Mouse (Mus musculus): ENCODE measurements around the gene Mdn1.

Mdn1 gene

DNA sequence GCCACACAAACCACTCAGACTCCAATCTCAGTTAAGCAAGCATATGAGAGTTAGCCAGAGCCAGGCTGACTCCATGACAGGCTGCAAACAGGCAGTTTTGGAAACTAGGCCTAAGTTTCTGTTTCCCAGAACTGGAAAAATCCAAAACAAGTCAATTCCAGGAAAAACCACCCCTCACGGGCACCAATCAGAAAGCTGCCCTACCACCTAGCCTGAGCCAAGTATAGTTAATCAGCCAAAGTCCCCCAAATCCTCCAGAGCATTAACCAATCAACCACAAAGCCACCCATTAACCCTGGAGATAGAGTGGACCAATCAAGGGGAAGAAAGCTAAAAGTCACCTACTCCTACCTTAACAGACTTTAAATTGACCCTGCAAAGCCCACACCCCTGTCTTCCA lies 130.2 kb downstream of the Mdn1 start:
- DNase-seq (ENCODE audit: low read depth, low spot score), result no peak

GRCm38 (mm10) chr4:32789020-32789419 lies 132.1 kb downstream of the Mdn1 start:
- no peak for DNase-seq (ENCODE audit: low read depth, low spot score)

GRCm38 (mm10) chr4:32798976-32799375 lies 142.1 kb downstream of the Mdn1 start:
- DNase-seq (ENCODE audit: low read depth, low spot score), result no peak

DNA sequence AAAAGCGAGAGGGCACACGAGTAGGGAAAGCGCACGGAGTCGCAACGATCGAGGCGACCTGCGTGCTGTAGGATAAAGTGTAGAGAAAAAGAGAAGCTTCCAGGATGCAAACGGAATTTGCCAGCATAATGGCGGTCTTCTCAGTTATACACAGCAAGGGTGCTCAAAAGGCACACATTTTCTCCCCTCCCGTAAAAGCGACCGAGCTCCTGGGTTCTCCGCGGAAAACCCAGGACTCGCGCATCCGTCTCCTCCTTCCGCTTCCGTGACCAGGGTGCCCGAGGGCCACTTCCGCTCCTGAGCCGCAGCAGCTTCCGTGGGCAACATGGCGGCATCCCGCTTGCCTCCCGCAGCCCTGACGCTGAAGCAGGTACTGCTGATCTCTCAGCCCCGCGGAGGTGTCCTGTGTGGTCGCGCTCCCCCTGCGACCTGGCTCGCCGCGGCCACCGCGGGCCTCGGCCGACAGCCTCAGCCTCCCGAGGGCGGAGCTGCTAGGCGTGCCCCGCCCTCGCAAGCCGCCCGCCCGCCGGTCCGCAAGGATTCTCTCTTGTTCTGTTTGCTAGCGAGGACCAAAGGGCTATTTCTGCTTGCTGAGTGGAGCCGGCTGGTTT lies 143.2 kb downstream of the Mdn1 start, which contains the start of gene Lyrm2:
Lyrm2 (plus strand) TSS at position 288 of the 611 bp plus-strand sequence.
- peak; percentile 67 for DNase-seq (ENCODE audit: low read depth, low spot score)

DNA sequence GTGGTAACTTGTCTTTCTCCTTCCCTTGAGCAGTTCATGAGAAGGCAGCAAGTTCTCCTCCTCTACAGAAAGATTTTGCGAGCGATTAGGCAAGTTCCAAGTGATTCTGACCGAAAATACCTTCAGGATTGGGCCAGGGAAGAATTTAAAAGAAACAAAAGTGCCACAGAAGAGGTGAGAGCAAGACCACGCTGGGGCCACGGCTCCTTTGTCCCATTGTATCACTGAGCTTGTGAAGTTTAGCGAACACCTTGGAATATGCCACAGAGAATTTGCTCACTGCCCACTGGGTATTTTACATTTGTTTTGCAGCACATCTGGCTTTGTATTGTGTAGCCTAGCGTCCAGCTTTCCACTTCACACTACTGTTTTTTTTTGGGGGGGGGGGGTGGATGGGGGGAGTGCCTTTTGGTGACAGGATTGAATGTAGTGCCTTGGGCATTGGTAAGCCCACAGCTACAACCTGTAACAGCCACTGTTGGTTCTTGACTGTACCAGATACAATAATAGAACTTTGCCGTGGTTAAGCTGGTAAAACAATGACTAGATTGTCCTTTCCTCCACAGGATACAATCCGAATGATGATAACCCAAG lies 143.8 kb downstream of the Mdn1 start:
- no peak for DNase-seq (ENCODE audit: low read depth, low spot score)

- DNase-seq (ENCODE audit: low read depth, low spot score), result no peak
These were observed 160.6 kb downstream of the Mdn1 start for GRCm38 (mm10) chr4:32817478-32817877.

- DNase-seq (ENCODE audit: low read depth, low spot score), result no peak
These were observed 163.8 kb downstream of the Mdn1 start for GRCm38 (mm10) chr4:32820676-32821075.

GRCm38 (mm10) chr4:32824254-32824653 lies 167.3 kb downstream of the Mdn1 start:
- no peak for DNase-seq (ENCODE audit: low read depth, low spot score)
